Mouse (Mus musculus) embryonic fibroblast, embryonic 13.5 days (primary cell): Measurements from ENCODE around the gene Agxt2.

Experiments used
- CTCF ChIP-seq: IDR thresholded peaks from 2 replicates; pipeline ENCODE4 v1.5.1; 2011; ENCODE audit warnings: mild to moderate bottlenecking, control low read depth, low read length, moderate library complexity, borderline replicate concordance; ENCODE audit not compliant: insufficient read depth
- POLR2A ChIP-seq: IDR thresholded peaks from 2 replicates; pipeline ENCODE4 v1.6.1; 2011; ENCODE audit warnings: low read depth, mild to moderate bottlenecking, control low read depth, low read length, moderate library complexity

GRCm38 (mm10) chr15:10332566-10332965 is 25.8 kb upstream of the Agxt2 start:
- TF ChIP-seq CTCF (no peak), POLR2A (no peak)
